Mouse (Mus musculus) neural tube, embryonic 12.5 days (tissue): Measurements from ENCODE around the gene Iqschfp. TPM values are rescaled to one million over a fixed set of nuclear protein-coding genes. Genes with fewer than 3 reads are reported as not detected.

Experiments
- ATAC-seq: fragments of 200-750 bp; cut with Nextera tagmentation; 2 replicates; pipeline ENCODE4 v1.8.0; 2017; ENCODE audit warnings: low read depth, mild to moderate bottlenecking, moderate TSS enrichment, moderate library complexity; ENCODE audit not compliant: low FRiP score
- H3K27ac ChIP-seq: fragments of 300-500 bp; sonication (generic); 2 replicates; pipeline ENCODE4 v1.5.1; 2016
- H3K27me3 ChIP-seq: fragments of 300-500 bp; sonication (generic); replicated peaks from 2 replicates; pipeline ENCODE4 v1.6.1; 2016; ENCODE audit warnings: mild to moderate bottlenecking
- H3K36me3 ChIP-seq: fragments of 300-500 bp; sonication (generic); 2 replicates; pipeline ENCODE4 v1.6.1; 2016; ENCODE audit warnings: mild to moderate bottlenecking
- H3K4me1 ChIP-seq: fragments of 300-500 bp; sonication (generic); 2 replicates; pipeline ENCODE4 v1.6.1; 2016
- H3K4me2 ChIP-seq: fragments of 300-500 bp; sonication (generic); replicated peaks from 2 replicates; pipeline ENCODE4 v1.6.1; 2016; ENCODE audit warnings: mild to moderate bottlenecking
- H3K4me3 ChIP-seq: fragments of 300-500 bp; sonication (generic); 2 replicates; pipeline ENCODE4 v1.5.1; 2016
- H3K9ac ChIP-seq: fragments of 300-500 bp; sonication (generic); 2 replicates; pipeline ENCODE4 v1.6.1; 2016; ENCODE audit warnings: mild to moderate bottlenecking
- H3K9me3 ChIP-seq: fragments of 300-500 bp; sonication (generic); 2 replicates; pipeline ENCODE4 v1.6.1; 2016; ENCODE audit warnings: mild to moderate bottlenecking
- WGBS: fragments of 180-500 bp; shearing (Covaris S2); methylation state at CpG from one replicate; pipeline ENCODE4 v1.1.7; 2016; 5-methylcytosine and 5-hydroxymethylcytosine counted together
- polyA plus RNA-seq: library from polyadenylated mRNA; unstranded; fragments of >200 nt; fragmentation: Nextera tagmentation; extraction: Ambion mirVana; gene quantifications from 2 replicates; pipeline ENCODE4 v1.2.1, GENCODE M21; 2016

Gene Iqschfp
- polyA plus RNA-seq, 1 experiment from 2014 or later, result 1.3 TPM

GRCm38 (mm10) chr3:68101343-68101742, 209.3 kb downstream of the Iqschfp start:
- no peaks in the 10 kb centered on the region for H3K36me3 ChIP-seq
- no peaks in the 10 kb centered on the region for H3K27me3 ChIP-seq
- WGBS, result 80% methylated on average over 4 of the region's 4 CpGs
- H3K4me1 ChIP-seq, result no peaks in the 10 kb centered on the region
- no peak overlapping the region for H3K9ac ChIP-seq
- H3K27ac ChIP-seq, result no peak overlapping the region
- no peak overlapping the region for H3K4me3 ChIP-seq
- H3K9me3 ChIP-seq, result no peaks in the 10 kb centered on the region
- no peak overlapping the region for H3K4me2 ChIP-seq
- no peak for ATAC-seq

GRCm38 (mm10) chr3:68105081-68105685, 213.2 kb downstream of the Iqschfp start:
- Histone ChIP-seq H3K9ac (no peak overlapping the region), H3K36me3 (no peaks in the 10 kb centered on the region), H3K27ac (no peak overlapping the region), H3K27me3 (no peaks in the 10 kb centered on the region), H3K4me2 (no peak overlapping the region), H3K9me3 (no peaks in the 10 kb centered on the region), H3K4me1 (no peaks in the 10 kb centered on the region), H3K4me3 (no peak overlapping the region)
- no peak for ATAC-seq
- WGBS, result 60% methylated on average over 2 of the region's 2 CpGs

- no peak for ATAC-seq
- WGBS, result 72% methylated on average over 5 of the region's 5 CpGs
Measured at GRCm38 (mm10) chr3:68121338-68121737, 229.3 kb downstream of the Iqschfp start.

GRCm38 (mm10) chr3:68126284-68126856, 234.3 kb downstream of the Iqschfp start:
- Histone ChIP-seq H3K27me3 (no peaks in the 10 kb centered on the region), H3K4me2 (no peak overlapping the region), H3K4me1 (no peaks in the 10 kb centered on the region), H3K4me3 (no peak overlapping the region), H3K9ac (no peak overlapping the region), H3K27ac (no peak overlapping the region), H3K9me3 (no peaks in the 10 kb centered on the region), H3K36me3 (no peaks in the 10 kb centered on the region)
- WGBS, result 61% methylated on average over 6 of the region's 6 CpGs
- no peak for ATAC-seq

More at GRCm38 (mm10) chr3:68121338-68121737, 229.3 kb downstream of the Iqschfp start:
- Histone ChIP-seq H3K4me2 (no peak overlapping the region), H3K4me3 (no peak overlapping the region), H3K27me3 (no peaks in the 10 kb centered on the region), H3K36me3 (no peaks in the 10 kb centered on the region), H3K9me3 (no peaks in the 10 kb centered on the region), H3K9ac (no peak overlapping the region), H3K4me1 (no peaks in the 10 kb centered on the region), H3K27ac (no peak overlapping the region)

- no peaks in the 10 kb centered on the region for H3K9me3 ChIP-seq
- H3K27ac ChIP-seq, result no peak overlapping the region
- no peak overlapping the region for H3K9ac ChIP-seq
- no peak overlapping the region for H3K4me2 ChIP-seq
- no peaks in the 10 kb centered on the region for H3K36me3 ChIP-seq
- no peak for ATAC-seq
- no peaks in the 10 kb centered on the region for H3K27me3 ChIP-seq
- H3K4me3 ChIP-seq, result no peak overlapping the region
- H3K4me1 ChIP-seq, result no peaks in the 10 kb centered on the region
- WGBS, result 83% methylated on average over 1 of the region's 1 CpGs
Measured at GRCm38 (mm10) chr3:68130386-68130785, 238.4 kb downstream of the Iqschfp start.

- no peak for ATAC-seq
- H3K9me3 ChIP-seq, result no peaks in the 10 kb centered on the region
- 49% methylated on average over 5 of the region's 5 CpGs for WGBS
- no peak overlapping the region for H3K9ac ChIP-seq
- H3K4me2 ChIP-seq, result no peak overlapping the region
- H3K36me3 ChIP-seq, result no peaks in the 10 kb centered on the region
- no peak overlapping the region for H3K4me3 ChIP-seq
- no peak overlapping the region for H3K27ac ChIP-seq
- no peaks in the 10 kb centered on the region for H3K27me3 ChIP-seq
- no peaks in the 10 kb centered on the region for H3K4me1 ChIP-seq
Measured at GRCm38 (mm10) chr3:68138833-68139627, 247.0 kb downstream of the Iqschfp start.

- no peak overlapping the region for H3K9ac ChIP-seq
- WGBS, result 79% methylated on average over 8 of the region's 8 CpGs
- no peaks in the 10 kb centered on the region for H3K27me3 ChIP-seq
Measured at GRCm38 (mm10) chr3:68150688-68151087, 258.7 kb downstream of the Iqschfp start.

GRCm38 (mm10) chr3:68160175-68160574, 268.1 kb downstream of the Iqschfp start:
- Histone ChIP-seq H3K27ac (no peak overlapping the region), H3K4me1 (no peaks in the 10 kb centered on the region), H3K9me3 (no peaks in the 10 kb centered on the region), H3K4me2 (no peak overlapping the region), H3K36me3 (no peaks in the 10 kb centered on the region), H3K27me3 (no peaks in the 10 kb centered on the region), H3K9ac (no peak overlapping the region), H3K4me3 (no peak overlapping the region)
- 89% methylated on average over 1 of the region's 1 CpGs for WGBS
- ATAC-seq, result no peak

More at GRCm38 (mm10) chr3:68150688-68151087, 258.7 kb downstream of the Iqschfp start:
- no peak for ATAC-seq
- no peak overlapping the region for H3K4me3 ChIP-seq
- H3K9me3 ChIP-seq, result no peaks in the 10 kb centered on the region
- no peaks in the 10 kb centered on the region for H3K36me3 ChIP-seq
- no peak overlapping the region for H3K27ac ChIP-seq
- H3K4me2 ChIP-seq, result no peak overlapping the region
- H3K4me1 ChIP-seq, result no peaks in the 10 kb centered on the region

GRCm38 (mm10) chr3:68160760-68161159, 268.7 kb downstream of the Iqschfp start:
- no peak for ATAC-seq
- no peaks in the 10 kb centered on the region for H3K4me1 ChIP-seq
- H3K36me3 ChIP-seq, result no peaks in the 10 kb centered on the region
- H3K9me3 ChIP-seq, result no peaks in the 10 kb centered on the region
- H3K9ac ChIP-seq, result no peak overlapping the region
- no peak overlapping the region for H3K27ac ChIP-seq
- no peak overlapping the region for H3K4me3 ChIP-seq
- 82% methylated on average over 3 of the region's 3 CpGs for WGBS
- no peaks in the 10 kb centered on the region for H3K27me3 ChIP-seq
- no peak overlapping the region for H3K4me2 ChIP-seq

GRCm38 (mm10) chr3:68178248-68178647, 286.2 kb downstream of the Iqschfp start:
- Histone ChIP-seq H3K4me3 (no peak overlapping the region), H3K27me3 (no peaks in the 10 kb centered on the region), H3K4me1 (no peaks in the 10 kb centered on the region), H3K36me3 (no peaks in the 10 kb centered on the region), H3K9ac (no peak overlapping the region), H3K9me3 (no peaks in the 10 kb centered on the region), H3K4me2 (no peak overlapping the region), H3K27ac (no peak overlapping the region)
- 50% methylated on average over 1 of the region's 1 CpGs for WGBS
- ATAC-seq, result no peak

GRCm38 (mm10) chr3:68187471-68187870, 295.4 kb downstream of the Iqschfp start:
- Histone ChIP-seq H3K4me3 (no peak overlapping the region), H3K36me3 (no peaks in the 10 kb centered on the region), H3K9ac (no peak overlapping the region), H3K4me2 (no peak overlapping the region), H3K9me3 (no peaks in the 10 kb centered on the region), H3K27me3 (no peaks in the 10 kb centered on the region), H3K27ac (no peak overlapping the region), H3K4me1 (no peaks in the 10 kb centered on the region)
- WGBS, result 67% methylated on average over 8 of the region's 8 CpGs
- ATAC-seq, result no peak

GRCm38 (mm10) chr3:68189100-68189499, 297.1 kb downstream of the Iqschfp start:
- Histone ChIP-seq H3K4me3 (no peak overlapping the region), H3K9me3 (no peaks in the 10 kb centered on the region), H3K4me1 (no peaks in the 10 kb centered on the region), H3K4me2 (no peak overlapping the region), H3K36me3 (no peaks in the 10 kb centered on the region), H3K9ac (no peak overlapping the region), H3K27me3 (no peaks in the 10 kb centered on the region), H3K27ac (no peak overlapping the region)
- WGBS, result 88% methylated on average over 2 of the region's 2 CpGs
- ATAC-seq, result no peak
